Mouse (Mus musculus) urinary bladder, postnatal 0 days (tissue): ENCODE data around the gene Dis3l. TPM values are rescaled to one million over a fixed set of nuclear protein-coding genes. Genes with fewer than 3 reads are reported as not detected.

ENCODE experiments used
- polyA plus RNA-seq: library from polyadenylated mRNA; unstranded; fragments of >200 nt; fragmentation: Nextera tagmentation; extraction: Ambion mirVana; gene quantifications from 2 replicates; pipeline ENCODE4 v1.2.1, GENCODE M21; 2015

Dis3l gene
- polyA plus RNA-seq, result 9.6 and 11.5 TPM in 2 replicates

DNA sequence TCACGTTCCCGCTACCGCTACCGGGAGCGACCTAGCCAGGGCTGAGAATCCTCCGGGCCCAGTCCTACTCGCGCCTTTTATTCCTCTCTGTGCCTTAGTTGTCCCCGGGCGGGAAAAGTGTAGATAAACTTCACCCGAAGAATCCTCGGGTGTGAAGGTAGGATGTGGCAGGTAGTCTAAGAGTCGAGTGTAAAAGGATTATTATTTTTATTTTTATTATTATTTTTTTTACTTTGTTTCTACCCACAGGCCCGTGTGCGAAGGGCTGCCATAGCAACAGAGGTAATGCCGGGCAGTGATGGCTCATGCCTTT, at the start of gene Dis3l:
TSS of gene Dis3l (minus strand) at position 35 of the 313 bp plus-strand sequence.

GRCm38 (mm10) chr9:64385511-64386465, 44.7 kb upstream of the Dis3l start, which contains the start of gene Megf11:
Gene Megf11, plus strand, starts transcription at chr9:64385626.

DNA sequence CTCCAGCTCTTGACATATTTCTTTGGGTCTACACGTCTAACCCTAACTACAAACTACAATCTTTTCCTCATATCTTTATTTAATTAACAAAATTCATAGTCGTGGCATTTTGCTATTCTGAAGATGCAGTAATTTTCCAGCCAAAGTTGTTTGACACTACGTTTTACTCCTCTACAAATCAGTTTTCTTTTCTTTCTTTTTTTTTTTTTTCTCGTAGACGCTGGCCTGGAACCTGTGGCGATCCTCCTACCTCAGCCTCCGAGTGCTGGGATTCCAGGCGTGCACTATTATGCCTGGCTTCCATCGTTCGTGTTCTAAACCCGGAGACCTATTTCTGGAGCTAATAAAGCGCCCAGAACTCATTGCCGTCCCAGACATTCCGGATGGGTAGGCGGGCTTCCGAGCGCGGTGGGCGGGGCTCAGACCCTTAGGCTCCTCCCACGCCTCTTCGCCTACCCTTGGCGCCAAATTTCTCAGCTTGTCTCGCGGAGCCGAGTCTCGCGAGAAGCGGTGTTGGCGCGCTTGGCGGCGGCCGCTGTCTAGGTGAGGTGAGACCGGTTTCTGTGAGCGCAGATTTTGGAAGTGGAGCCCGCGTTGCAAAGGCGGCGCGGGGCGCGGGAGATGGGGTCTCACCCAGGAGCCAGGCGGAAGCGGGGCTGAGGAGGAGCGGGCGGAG, 59.8 kb downstream of the Dis3l start, which contains the start of gene Tipin:
TSS of gene Tipin (plus strand) at position 477 of the 676 bp plus-strand sequence.

Other genes starting within 250 kb of the Dis3l start
- gene Lctl, start 224.1 kb downstream of the Dis3l start, polyA plus RNA-seq, result 0.08 and 0.17 TPM in 2 replicates
- gene Zwilch, start 168.2 kb downstream of the Dis3l start, polyA plus RNA-seq, result 4.7 and 6.1 TPM in 2 replicates
- 894 and 938 TPM in 2 replicates for gene Rpl4, start 167.9 kb downstream of the Dis3l start, polyA plus RNA-seq
- 28.0 and 29.6 TPM in 2 replicates for gene Snapc5, start 162.0 kb downstream of the Dis3l start, polyA plus RNA-seq
- gene Uchl4, start 106.1 kb downstream of the Dis3l start, polyA plus RNA-seq, result 1.3 TPM in 2 replicates
- 99.2 and 111 TPM in 2 replicates for gene Map2k1, start 87.7 kb downstream of the Dis3l start, polyA plus RNA-seq
- 77.1 and 99.1 TPM in 2 replicates for gene Tipin, start 59.7 kb downstream of the Dis3l start, polyA plus RNA-seq
- gene Megf11, start 44.3 kb upstream of the Dis3l start, polyA plus RNA-seq, result 0.41 and 0.42 TPM in 2 replicates